In genomic region chr16:92478561-92479150, GRCm38 (mm10) we compare ENCODE assay signal across 9 mouse cellular contexts. TPM values are rescaled to one million over a fixed set of nuclear protein-coding genes. Genes with fewer than 3 reads are reported as not detected.
DNase-seq lines count a peak whose midpoint lies in the region; ATAC-seq and TF ChIP-seq lines count a peak whose summit lies in the region.
"Had no signal": no experiment of that assay in that cellular context is flagged by ENCODE, and none has a peak within 500 bp of the region (broad histone marks: within the 10 kb centered on the region; RNA-seq: fewer than 3 reads in every experiment).

No protein-coding gene starts in this region.

- peak overlapping the region; percentile 42 for H3K4me2 ChIP-seq in limb, embryonic 14.5 days (replicated peaks; ENCODE audit: low read depth, low read length, severe bottlenecking)
- H3K4me2 ChIP-seq in midbrain, embryonic 16.5 days (ENCODE audit: low read length): peak overlapping the region; percentile 51

- ATAC-seq in limb, embryonic 14.5 days (ENCODE audit: low FRiP score, low read depth): peak; percentile 74; the same call in 1 of the 2 replicates
- peak; percentile 48; the same call in 1 of the 2 replicates for ATAC-seq in midbrain, embryonic 16.5 days

- H3K4me3 ChIP-seq in cortical plate, adult 2 months (ENCODE audit: insufficient read depth, low read length): no peak overlapping the region
- H3K4me3 ChIP-seq in limb, embryonic 14.5 days (replicated peaks; ENCODE audit: low read length): peak overlapping the region; percentile 15; the same call in 1 of the 2 replicates
- peak overlapping the region; percentile 29 for H3K4me3 ChIP-seq in midbrain, embryonic 16.5 days (ENCODE audit: low read depth, low read length)

- no peak overlapping the region for H3K9ac ChIP-seq in limb, embryonic 14.5 days (ENCODE audit: low read depth, low read length, severe bottlenecking)
- no peak overlapping the region for H3K9ac ChIP-seq in midbrain, embryonic 16.5 days (ENCODE audit: low read depth, low read length)

- no peaks in the 10 kb centered on the region for H3K27me3 ChIP-seq in limb, embryonic 14.5 days (ENCODE audit: control insufficient read depth, insufficient read depth, low read length)
- H3K27me3 ChIP-seq in midbrain, embryonic 16.5 days (ENCODE audit: control insufficient read depth, insufficient read depth, low read depth, low read length): 0 out of 2 replicates have a peak, but pooled peaks cover 6% of the 10 kb centered on the region

- H3K36me3 ChIP-seq in limb, embryonic 14.5 days (ENCODE audit: control insufficient read depth, insufficient read depth, low read length): no peaks in the 10 kb centered on the region
- no peaks in the 10 kb centered on the region for H3K36me3 ChIP-seq in midbrain, embryonic 16.5 days (ENCODE audit: control insufficient read depth, insufficient read depth, low read length)

- no peaks in the 10 kb centered on the region for H3K9me3 ChIP-seq in limb, embryonic 14.5 days (ENCODE audit: control insufficient read depth, low read length)
- H3K9me3 ChIP-seq in midbrain, embryonic 16.5 days (replicated peaks; ENCODE audit: control insufficient read depth, low read length, poor library complexity, severe bottlenecking): no peaks in the 10 kb centered on the region

- peak; percentile 72 for TF ChIP-seq CTCF in cortical plate, adult 2 months (IDR thresholded peaks at IDR 0.05; ENCODE audit: extremely low read depth, insufficient read depth, low read length)

- H3K4me1 ChIP-seq in cortical plate, adult 2 months (ENCODE audit: control insufficient read depth, insufficient read depth, low read length): no peaks in the 10 kb centered on the region
- H3K4me1 ChIP-seq in limb, embryonic 14.5 days (ENCODE audit: control insufficient read depth, insufficient read depth, low read length): peaks cover 2% of the 10 kb centered on the region; the same call in 1 of the 2 replicates
- 0 out of 2 replicates have a peak, but pooled peaks cover 3% of the 10 kb centered on the region for H3K4me1 ChIP-seq in midbrain, embryonic 16.5 days (ENCODE audit: control insufficient read depth, insufficient read depth, low read length)

- no peak for TF ChIP-seq POLR2A in cortical plate, adult 2 months (IDR thresholded peaks at IDR 0.05; ENCODE audit: extremely low read depth, insufficient read depth, low read length)
- TF ChIP-seq POLR2A in limb, embryonic 14.5 days (IDR thresholded peaks at IDR 0.05; ENCODE audit: borderline replicate concordance, extremely low read depth, insufficient read depth, insufficient read length): no peak

- WGBS in limb, embryonic 14.5 days: 11% methylated on average over 22 of the region's 23 CpGs
- WGBS in midbrain, embryonic 16.5 days: 7% methylated on average over 20 of the region's 23 CpGs

- H3K27ac ChIP-seq in cortical plate, adult 2 months (ENCODE audit: insufficient read depth, low read length): no peak overlapping the region
- H3K27ac ChIP-seq in limb, embryonic 14.5 days (replicated peaks; ENCODE audit: low read depth, low read length): no peak overlapping the region
- no peak overlapping the region for H3K27ac ChIP-seq in midbrain, embryonic 16.5 days (ENCODE audit: low read length)

- DNase-seq in right cerebral cortex, adult 18-20 months: peak; percentile 75
- DNase-seq in right cerebral cortex, postnatal 36 days (ENCODE audit: low spot score in 2 of 2): no peak
- DNase-seq in heart, adult 8-10 months (ENCODE audit: low spot score): peak; percentile 62
- peak; percentile 47 to 56 for DNase-seq in kidney, adult 8-10 months
- peak; percentile 85 for DNase-seq in limb, embryonic 14.5 days (ENCODE audit: low spot score)
- DNase-seq in testis, postnatal 14 days (ENCODE audit: low spot score): peak; percentile 52

RNA-seq across cellular contexts. Expression of gene Clic6, which starts 6.9 kb away (rescaled TPM):
- 0.38 and 1.5 TPM in 2 replicates for polyA plus RNA-seq in cortical plate, adult 2 months (2012; rRNA removed)
- total RNA-seq in heart, adult 8-10 months (2022): under 1 TPM; 0.34 to 0.63 (median 0.41) TPM
- 2.2 and 2.7 TPM in 2 replicates for polyA plus RNA-seq in limb, embryonic 14.5 days (2012; rRNA removed)
- 1.5 and 2.3 TPM in 2 replicates for polyA plus RNA-seq in limb, embryonic 14.5 days (2014; fragmentation: Nextera tagmentation; extraction: Ambion mirVana)
- polyA plus RNA-seq in midbrain, embryonic 16.5 days (2015; fragmentation: Nextera tagmentation; extraction: Ambion mirVana): 2.7 and 3.2 TPM in 2 replicates
- total RNA-seq: neutrophil, adult 5-6 weeks had no signal

RNA-seq across cellular contexts. Expression of gene Rcan1, which starts 8.0 kb away (rescaled TPM):
- 50.0 and 50.9 TPM in 2 replicates for polyA plus RNA-seq in cortical plate, adult 2 months (2012; rRNA removed)
- total RNA-seq in heart, adult 8-10 months (2022): 100 to 1,000 TPM in 1 of 4 experiments, 10 to 100 TPM in 3; 51.0 to 123 (median 71.2) TPM
- 27.0 and 28.2 TPM in 2 replicates for polyA plus RNA-seq in limb, embryonic 14.5 days (2012; rRNA removed)
- 38.0 and 40.2 TPM in 2 replicates for polyA plus RNA-seq in limb, embryonic 14.5 days (2014; fragmentation: Nextera tagmentation; extraction: Ambion mirVana)
- 76.3 and 80.8 TPM in 2 replicates for polyA plus RNA-seq in midbrain, embryonic 16.5 days (2015; fragmentation: Nextera tagmentation; extraction: Ambion mirVana)

Comparison
In these comparisons a context has a peak if more than half of its experiments do, and no peak if none do; other contexts are left out.
1. DNase-seq: peak in right cerebral cortex, adult 18-20 months (single experiment), heart, adult 8-10 months (single experiment), kidney, adult 8-10 months (2 of 2), limb, embryonic 14.5 days (single experiment) and testis, postnatal 14 days (single experiment); none in right cerebral cortex, postnatal 36 days (0 of 2).